Mouse (Mus musculus) thymus, adult 2 months (tissue): ENCODE results near the gene Ptbp1.

Experiments used
- CTCF ChIP-seq: fragments of 200-500 bp; IDR thresholded peaks from 2 replicates; pipeline ENCODE4 v1.5.1; 2012; ENCODE audit warnings: mild to moderate bottlenecking, control low read depth, low read length, moderate library complexity, borderline replicate concordance; ENCODE audit not compliant: control insufficient read depth, poor library complexity, insufficient read depth; ENCODE audit errors: extremely low read depth
- POLR2A ChIP-seq: fragments of 200-500 bp; IDR thresholded peaks from 2 replicates; pipeline ENCODE4 v1.6.1; 2012; ENCODE audit warnings: mild to moderate bottlenecking, low read length, control low read depth, moderate library complexity; ENCODE audit not compliant: control insufficient read depth, poor library complexity, insufficient read depth; ENCODE audit errors: extremely low read depth

GRCm38 (mm10) chr10:79880721-79881120, 26.5 kb downstream of the Ptbp1 start:
- TF ChIP-seq POLR2A (no peak), CTCF (no peak)
